Mouse (Mus musculus): ENCODE measurements around the gene Il33.

Gene Il33

GRCm38 (mm10) chr19:29924638-29925258 lies at the start of gene Il33:
Gene Il33, plus strand, starts transcription at chr19:29925114.
- no peak for DNase-seq (ENCODE audit: low read depth, low spot score)

- DNase-seq (ENCODE audit: low read depth, low spot score), result no peak
Measured at GRCm38 (mm10) chr19:29877422-29878291, 47.3 kb upstream of the Il33 start.

- no peak for DNase-seq (ENCODE audit: low read depth, low spot score)
Measured at GRCm38 (mm10) chr19:29878896-29879504, 45.9 kb upstream of the Il33 start.

GRCm38 (mm10) chr19:29880918-29881317 lies 44.0 kb upstream of the Il33 start:
- no peak for DNase-seq (ENCODE audit: low read depth, low spot score)

- DNase-seq (ENCODE audit: low read depth, low spot score), result no peak
Measured at GRCm38 (mm10) chr19:29882696-29883095, 42.2 kb upstream of the Il33 start.

GRCm38 (mm10) chr19:29885548-29885947 lies 39.4 kb upstream of the Il33 start:
- no peak for DNase-seq (ENCODE audit: low read depth, low spot score)

- no peak for DNase-seq (ENCODE audit: low read depth, low spot score)
Measured at GRCm38 (mm10) chr19:29887476-29887875, 37.4 kb upstream of the Il33 start.

- no peak for DNase-seq (ENCODE audit: low read depth, low spot score)
Measured at GRCm38 (mm10) chr19:29888946-29889345, 36.0 kb upstream of the Il33 start.

- DNase-seq (ENCODE audit: low read depth, low spot score), result no peak
Measured at GRCm38 (mm10) chr19:29891981-29892380, 32.9 kb upstream of the Il33 start.

GRCm38 (mm10) chr19:29892786-29893185 lies 32.1 kb upstream of the Il33 start:
- DNase-seq (ENCODE audit: low read depth, low spot score), result no peak

- no peak for DNase-seq (ENCODE audit: low read depth, low spot score)
Measured at GRCm38 (mm10) chr19:29893718-29894273, 31.1 kb upstream of the Il33 start.

- no peak for DNase-seq (ENCODE audit: low read depth, low spot score)
Measured at GRCm38 (mm10) chr19:29894381-29894780, 30.5 kb upstream of the Il33 start.

GRCm38 (mm10) chr19:29895047-29895446 lies 29.9 kb upstream of the Il33 start:
- DNase-seq (ENCODE audit: low read depth, low spot score), result no peak

- no peak for DNase-seq (ENCODE audit: low read depth, low spot score)
Measured at GRCm38 (mm10) chr19:29900318-29900717, 24.6 kb upstream of the Il33 start.

- DNase-seq (ENCODE audit: low read depth, low spot score), result no peak
Measured at GRCm38 (mm10) chr19:29902343-29903070, 22.4 kb upstream of the Il33 start.

- no peak for DNase-seq (ENCODE audit: low read depth, low spot score)
Measured at GRCm38 (mm10) chr19:29905896-29906295, 19.0 kb upstream of the Il33 start.

GRCm38 (mm10) chr19:29909166-29909565 lies 15.7 kb upstream of the Il33 start:
- DNase-seq (ENCODE audit: low read depth, low spot score), result no peak

- no peak for DNase-seq (ENCODE audit: low read depth, low spot score)
Measured at GRCm38 (mm10) chr19:29911919-29912318, 13.0 kb upstream of the Il33 start.

GRCm38 (mm10) chr19:29917421-29917820 lies 7.5 kb upstream of the Il33 start:
- no peak for DNase-seq (ENCODE audit: low read depth, low spot score)

GRCm38 (mm10) chr19:29926101-29926755 lies 1.3 kb downstream of the Il33 start:
- DNase-seq (ENCODE audit: low read depth, low spot score), result no peak

- DNase-seq (ENCODE audit: low read depth, low spot score), result no peak
Measured at GRCm38 (mm10) chr19:29930296-29930695, 5.4 kb downstream of the Il33 start.

All from embryo, embryonic 11.5 days (tissue).